Mouse (Mus musculus) myocyte (in vitro differentiated cells): ENCODE results near the gene Fchsd2. TPM values are rescaled to one million over a fixed set of nuclear protein-coding genes. Genes with fewer than 3 reads are reported as not detected.

Experiments used
- H3K27me3 ChIP-seq: one replicate; pipeline ENCODE4 v1.6.1; 2011; ENCODE audit not compliant: control insufficient read depth, insufficient read depth, insufficient read length
- H3K36me3 ChIP-seq: one replicate; pipeline ENCODE4 v1.6.1; 2011; ENCODE audit not compliant: control insufficient read depth, insufficient read depth
- H3K4me2 ChIP-seq: one replicate; pipeline ENCODE4 v1.6.1; 2011; ENCODE audit warnings: low read depth, control low read depth
- H3K4me3 ChIP-seq: one replicate; pipeline ENCODE4 v1.5.1; 2011; ENCODE audit warnings: mild to moderate bottlenecking, control low read depth, moderate library complexity
- H3K79me2 ChIP-seq: one replicate; pipeline ENCODE4 v1.6.1; 2011; ENCODE audit not compliant: control insufficient read depth, insufficient read depth
- H3ac ChIP-seq: one replicate; pipeline ENCODE4 v1.6.1; 2011; ENCODE audit not compliant: control insufficient read depth, insufficient read length
- CEBPB ChIP-seq: IDR thresholded peaks from 2 replicates; pipeline ENCODE4 v1.6.1; 2011; ENCODE audit warnings: mild to moderate bottlenecking, moderate library complexity; ENCODE audit not compliant: poor library complexity, insufficient read depth, severe bottlenecking
- E2F4 ChIP-seq: IDR thresholded peaks from one replicate; pipeline ENCODE4 v1.6.1; 2011; ENCODE audit warnings: mild to moderate bottlenecking, control low read depth, moderate library complexity; ENCODE audit not compliant: insufficient read depth
- MAX ChIP-seq: IDR thresholded peaks from one replicate; pipeline ENCODE4 v1.6.1; 2011; ENCODE audit warnings: low read depth, mild to moderate bottlenecking, control low read depth
- MYOD1 ChIP-seq, 3 experiments: IDR thresholded peaks; one replicate each; pipeline ENCODE4 v1.6.1; 2011; ENCODE audit warnings: control low read depth in 2 of 3, low read depth in 2 of 3, mild to moderate bottlenecking in 2 of 3, moderate library complexity in 1 of 3; ENCODE audit not compliant: insufficient read length in 2 of 3, control insufficient read depth in 1 of 3
- MYOG ChIP-seq, 3 experiments: IDR thresholded peaks; one replicate each; pipeline ENCODE4 v1.6.1; 2011; ENCODE audit warnings: control low read depth in 2 of 3, low read depth in 2 of 3, mild to moderate bottlenecking in 2 of 3; ENCODE audit not compliant: insufficient read length in 2 of 3, control insufficient read depth in 1 of 3, insufficient read depth in 1 of 3
- POLR2A ChIP-seq: IDR thresholded peaks from one replicate; pipeline ENCODE4 v1.6.1; 2011; ENCODE audit warnings: low read depth, mild to moderate bottlenecking, control low read depth, moderate library complexity; ENCODE audit not compliant: insufficient read length
- POLR2AphosphoS2 ChIP-seq: IDR thresholded peaks from one replicate; pipeline ENCODE4 v1.6.1; 2011; ENCODE audit warnings: low read depth, control low read depth; ENCODE audit not compliant: insufficient read length
- REST ChIP-seq: IDR thresholded peaks from one replicate; pipeline ENCODE4 v1.6.1; 2011; ENCODE audit warnings: mild to moderate bottlenecking, control low read depth, moderate library complexity; ENCODE audit not compliant: insufficient read depth, insufficient read length
- SRF ChIP-seq: IDR thresholded peaks from one replicate; pipeline ENCODE4 v1.6.1; 2011; ENCODE audit warnings: low read depth; ENCODE audit not compliant: control insufficient read depth, insufficient read length
- TCF12 ChIP-seq: IDR thresholded peaks from one replicate; pipeline ENCODE4 v1.6.1; 2011; ENCODE audit warnings: mild to moderate bottlenecking, control low read depth; ENCODE audit not compliant: poor library complexity, insufficient read depth, severe bottlenecking
- TCF3 ChIP-seq: IDR thresholded peaks from one replicate; pipeline ENCODE4 v1.6.1; 2011; ENCODE audit warnings: low read depth, control low read depth; ENCODE audit not compliant: insufficient read length
- USF1 ChIP-seq: IDR thresholded peaks from one replicate; pipeline ENCODE4 v1.6.1; 2011; ENCODE audit warnings: low read depth, mild to moderate bottlenecking, control low read depth, moderate library complexity
- polyA plus RNA-seq: library from polyadenylated mRNA; unstranded; fragments of >200 nt; fragmentation: generic; extraction: Trizol; gene quantifications from one replicate; pipeline ENCODE4 v1.2.1, GENCODE M21; 2012; ENCODE audit warnings: missing spikeins

Gene Fchsd2
- polyA plus RNA-seq, 1 experiment = 5.7 TPM

DNA sequence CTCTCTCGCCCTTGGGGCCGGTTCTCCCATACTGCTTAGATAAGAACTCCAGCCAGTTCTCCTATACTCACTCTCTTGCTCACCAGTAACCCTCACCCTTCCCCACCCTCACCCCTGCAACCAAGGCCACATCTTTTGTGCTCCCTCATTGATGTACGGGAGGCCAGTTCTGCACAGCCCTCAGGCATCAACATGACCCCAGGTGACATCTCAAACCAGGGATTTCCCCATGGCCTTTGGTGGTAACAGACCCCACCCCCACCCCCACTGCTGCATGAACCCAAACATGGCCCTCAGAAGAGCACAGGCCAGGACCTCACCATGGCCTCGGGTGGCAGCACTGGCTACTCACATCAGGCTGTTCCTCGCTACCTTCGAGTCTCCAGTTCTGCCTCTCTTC is 23.4 kb upstream of the Fchsd2 start:
- TF ChIP-seq CEBPB (no peak), USF1 (no peak)
- H3K36me3 ChIP-seq = no peaks in the 10 kb centered on the region
- H3K4me2 ChIP-seq = no peak overlapping the region
- no peaks in the 10 kb centered on the region for H3K79me2 ChIP-seq
- no peak overlapping the region for H3K4me3 ChIP-seq
- no peaks in the 10 kb centered on the region for H3K27me3 ChIP-seq
- no peak overlapping the region for H3ac ChIP-seq

DNA sequence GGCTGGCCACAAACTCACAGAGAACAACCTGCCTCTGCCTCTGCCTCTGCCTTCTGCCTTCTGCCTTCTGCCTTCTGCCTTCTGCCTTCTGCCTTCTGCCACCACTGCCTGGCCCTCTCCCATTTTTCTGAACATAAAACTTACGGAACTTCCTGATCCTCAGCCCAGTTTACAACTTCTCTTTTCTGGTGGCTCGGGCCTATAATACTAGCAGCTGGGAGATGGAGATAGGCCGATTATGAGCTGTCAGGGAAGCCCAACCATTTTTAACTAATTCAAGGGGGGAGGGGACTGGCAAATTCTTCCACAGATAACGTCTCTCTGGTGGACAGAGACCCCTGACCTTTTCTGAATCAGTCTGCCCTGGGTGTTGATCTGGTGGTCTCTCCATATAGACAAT is 22.3 kb upstream of the Fchsd2 start:
- H3K36me3 ChIP-seq = no peaks in the 10 kb centered on the region
- no peaks in the 10 kb centered on the region for H3K79me2 ChIP-seq
- TF ChIP-seq POLR2A (no peak), SRF (no peak), POLR2AphosphoS2 (no peak), CEBPB (no peak), E2F4 (no peak), TCF3 (no peak), MYOD1 (IDR thresholded peaks at IDR 0.05; ENCODE audit: control insufficient read depth in 1 of 3, insufficient read length in 2 of 3, low read depth in 2 of 3) (no peak), USF1 (no peak), MAX (no peak)
- H3K4me3 ChIP-seq = no peak overlapping the region
- H3K4me2 ChIP-seq = no peak overlapping the region
- no peak overlapping the region for H3ac ChIP-seq
- H3K27me3 ChIP-seq = no peaks in the 10 kb centered on the region

DNA sequence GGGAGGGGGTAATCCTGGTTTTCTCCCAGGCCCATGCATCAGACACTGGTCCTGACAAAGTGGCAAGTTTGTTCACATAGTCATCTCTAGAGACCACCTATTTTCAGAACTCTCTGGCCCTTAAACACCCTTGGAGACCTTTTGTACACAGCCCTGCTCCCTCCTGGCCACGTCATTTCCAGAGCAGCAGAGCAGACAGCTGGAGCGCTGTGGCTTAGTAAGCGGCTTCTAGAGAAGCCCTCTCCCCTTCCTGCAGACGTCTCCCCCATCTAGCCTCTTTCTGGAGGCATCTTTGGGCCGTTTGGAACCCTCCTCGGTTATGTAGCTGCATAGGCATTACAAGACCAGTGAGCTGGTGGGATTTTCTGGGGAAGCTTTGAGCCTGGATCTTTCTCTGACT is 21.6 kb upstream of the Fchsd2 start:
- Histone ChIP-seq H3ac (no peak overlapping the region), H3K4me2 (no peak overlapping the region)
- TF ChIP-seq TCF12 (no peak), MYOD1 (IDR thresholded peaks at IDR 0.05; ENCODE audit: control insufficient read depth in 1 of 3, insufficient read length in 2 of 3, low read depth in 2 of 3) (no peak), POLR2AphosphoS2 (no peak), MAX (no peak), SRF (no peak), POLR2A (no peak), MYOG (IDR thresholded peaks at IDR 0.05; ENCODE audit: control insufficient read depth in 1 of 3, insufficient read depth in 1 of 3, insufficient read length in 2 of 3, low read depth in 2 of 3) (no peak), CEBPB (no peak), REST (no peak), USF1 (no peak), E2F4 (no peak), TCF3 (no peak)

DNA sequence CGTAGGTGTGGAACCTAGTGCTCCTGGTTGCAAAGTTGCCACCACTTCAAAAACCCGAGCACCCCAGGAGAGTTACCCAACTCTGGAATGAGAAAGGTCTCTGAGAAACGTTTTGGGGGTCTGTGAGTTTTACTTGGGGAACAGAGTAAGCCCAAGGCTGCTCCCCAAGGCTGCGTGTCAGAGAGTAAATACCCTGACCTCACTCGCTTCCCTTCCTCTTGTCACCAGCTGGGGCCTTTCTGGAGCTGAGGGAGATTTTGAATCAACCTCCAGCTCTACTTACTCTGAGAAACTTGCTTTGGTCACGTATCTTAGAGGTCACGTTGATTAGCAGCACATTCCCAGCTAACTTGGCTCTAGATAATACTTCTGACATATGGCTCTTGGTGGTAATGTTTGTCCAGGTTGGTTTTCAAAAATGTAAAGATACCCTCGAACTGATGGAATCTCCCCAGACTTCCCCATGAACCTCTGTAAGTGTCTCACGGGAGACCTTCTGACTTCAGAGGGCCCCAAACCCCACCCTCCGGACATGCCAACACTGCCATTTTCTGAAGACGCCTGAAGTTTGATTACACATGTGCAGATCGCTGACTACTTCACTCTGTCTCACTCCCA is 20.4 kb upstream of the Fchsd2 start:
- Histone ChIP-seq H3ac (no peak overlapping the region), H3K4me3 (no peak overlapping the region), H3K27me3 (no peaks in the 10 kb centered on the region), H3K4me2 (no peak overlapping the region), H3K79me2 (no peaks in the 10 kb centered on the region), H3K36me3 (no peaks in the 10 kb centered on the region)
- TF ChIP-seq USF1 (no peak), CEBPB (no peak), TCF12 (no peak), MAX (no peak), SRF (no peak), POLR2A (no peak), REST (no peak), POLR2AphosphoS2 (no peak), MYOG (IDR thresholded peaks at IDR 0.05; ENCODE audit: control insufficient read depth in 1 of 3, insufficient read depth in 1 of 3, insufficient read length in 2 of 3, low read depth in 2 of 3) (no peak), TCF3 (no peak), E2F4 (no peak), MYOD1 (IDR thresholded peaks at IDR 0.05; ENCODE audit: control insufficient read depth in 1 of 3, insufficient read length in 2 of 3, low read depth in 2 of 3) (no peak)

More for the DNA sequence above, 21.6 kb upstream of the Fchsd2 start:
- Histone ChIP-seq H3K79me2 (no peaks in the 10 kb centered on the region), H3K36me3 (no peaks in the 10 kb centered on the region), H3K4me3 (no peak overlapping the region), H3K27me3 (no peaks in the 10 kb centered on the region)

DNA sequence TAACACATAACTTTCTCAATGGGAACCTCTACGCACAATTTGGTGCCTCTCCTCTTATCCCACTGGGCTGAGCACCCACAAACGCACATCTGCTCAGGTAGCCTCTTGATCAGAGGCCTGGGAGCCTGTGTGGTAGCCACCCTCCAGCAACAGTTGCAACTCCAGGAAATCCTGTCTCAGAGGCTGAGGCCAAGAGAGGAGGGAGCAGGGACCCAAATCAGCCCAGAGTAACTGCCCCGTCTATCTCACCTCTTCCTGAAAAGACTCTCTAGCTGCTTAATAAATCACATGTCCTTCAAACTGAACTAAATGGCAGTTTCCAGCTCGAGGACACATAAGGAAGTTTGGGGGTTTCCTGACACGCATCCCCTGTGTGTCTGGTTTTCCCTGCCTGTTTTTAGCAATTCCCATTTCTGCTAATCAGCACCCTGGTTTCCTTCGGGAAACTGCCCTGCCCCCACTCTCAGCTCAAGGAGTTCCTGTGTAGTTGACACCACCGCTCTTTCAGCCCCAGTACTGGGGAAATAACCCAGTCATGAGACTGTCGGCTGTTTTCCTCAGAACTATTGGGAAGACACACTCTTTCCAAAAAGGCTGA is 18.4 kb upstream of the Fchsd2 start:
- TF ChIP-seq SRF (no peak), MYOG (IDR thresholded peaks at IDR 0.05; ENCODE audit: control insufficient read depth in 1 of 3, insufficient read depth in 1 of 3, insufficient read length in 2 of 3, low read depth in 2 of 3) (no peak), MYOD1 (IDR thresholded peaks at IDR 0.05; ENCODE audit: control insufficient read depth in 1 of 3, insufficient read length in 2 of 3, low read depth in 2 of 3) (no peak)
- H3K27me3 ChIP-seq = no peaks in the 10 kb centered on the region
- no peaks in the 10 kb centered on the region for H3K79me2 ChIP-seq
- H3K4me3 ChIP-seq = no peak overlapping the region
- H3K36me3 ChIP-seq = no peaks in the 10 kb centered on the region
- H3K4me2 ChIP-seq = no peak overlapping the region
- H3ac ChIP-seq = no peak overlapping the region
